Comparison of ENCODE assay signal across 15 mouse cellular contexts in the genomic region with DNA sequence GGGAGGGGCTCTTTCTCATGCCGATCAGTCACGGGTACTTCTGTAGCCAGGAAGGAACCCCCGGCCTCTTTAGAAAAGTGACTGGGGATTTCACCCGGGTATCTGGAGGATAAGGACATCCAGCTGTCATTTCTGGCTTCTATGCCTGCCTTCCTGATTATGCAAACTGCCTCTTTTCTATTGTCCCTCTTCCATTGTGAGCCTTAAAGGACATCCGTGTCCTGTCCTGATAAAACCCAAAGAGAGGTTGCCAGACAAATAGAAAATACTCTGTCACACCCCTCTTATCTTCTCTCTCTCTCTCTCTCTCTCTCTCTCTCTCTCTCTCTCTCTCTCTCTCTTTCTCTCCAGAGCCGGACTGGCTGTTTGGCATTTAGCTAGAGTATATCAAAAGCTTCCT. TPM values are rescaled to one million over a fixed set of nuclear protein-coding genes. Genes with fewer than 3 reads are reported as not detected.
DNase-seq lines count a peak whose midpoint lies in the region; ATAC-seq and TF ChIP-seq lines count a peak whose summit lies in the region.
"Had no signal": no experiment of that assay in that cellular context is flagged by ENCODE, and none has a peak within 500 bp of the region (broad histone marks: within the 10 kb centered on the region; RNA-seq: fewer than 3 reads in every experiment).

No protein-coding gene starts in this region.

- no peak for DNase-seq in heart, embryonic 10.5 days (ENCODE audit: low spot score)
- DNase-seq in heart, postnatal 36 days, result no peak
- peak; percentile 76 for DNase-seq in MEL (ENCODE audit: low read depth, low spot score)
- peak; percentile 45 for DNase-seq in midbrain, embryonic 10.5 days (ENCODE audit: low spot score)
- DNase-seq in frontal cortex, adult 2 months (ENCODE audit: extremely low spot score in 1 of 2, low spot score in 1 of 2), result no peak
- DNase-seq in limb, embryonic 10.5 days (ENCODE audit: low spot score), result no peak
- DNase-seq: adrenal gland, postnatal 25 days; B cell, adult 2 months; cerebellum, adult 2 months; kidney, postnatal 4 days had no signal

- H3K9ac ChIP-seq in MEL (ENCODE audit: control insufficient read depth, low read depth, low read length, poor library complexity, severe bottlenecking), result no peak overlapping the region
- H3K9ac ChIP-seq in hindbrain, embryonic 16.5 days (ENCODE audit: low read depth, low read length), result no peak overlapping the region
- H3K9ac ChIP-seq: embryonic facial prominence, embryonic 13.5 days; limb, embryonic 13.5 days had no signal

- TF ChIP-seq POLR2A in MEL (IDR thresholded peaks at IDR 0.05; ENCODE audit: control insufficient read depth in 1 of 2, insufficient read depth in 1 of 2, low read depth in 1 of 2, low read length in 2 of 2, poor library complexity in 1 of 2), result no peak

- peaks cover 19% of the 10 kb centered on the region for H3K4me1 ChIP-seq in heart, embryonic 10.5 days
- H3K4me1 ChIP-seq in MEL (ENCODE audit: control insufficient read depth in 1 of 2, insufficient read depth in 2 of 2, low read length in 2 of 2), result peaks cover 2 to 8% of the 10 kb centered on the region in 2 experiments; a peak in 2 of 4 replicates
- no peaks in the 10 kb centered on the region; the same call in none of the 2 replicates for H3K4me1 ChIP-seq in hindbrain, embryonic 16.5 days (ENCODE audit: control insufficient read depth, insufficient read depth, low read depth, low read length)
- H3K4me1 ChIP-seq in midbrain, embryonic 10.5 days, result peaks cover 34% of the 10 kb centered on the region
- peaks cover 5% of the 10 kb centered on the region; the same call in 1 of the 2 replicates for H3K4me1 ChIP-seq in limb, embryonic 10.5 days
- H3K4me1 ChIP-seq: limb, embryonic 13.5 days had no signal

- peak overlapping the region; percentile 13; the same call in 1 of the 2 replicates for H3K4me2 ChIP-seq in hindbrain, embryonic 16.5 days (ENCODE audit: low read length)
- H3K4me2 ChIP-seq: embryonic facial prominence, embryonic 13.5 days; limb, embryonic 13.5 days had no signal

- no peak for TF ChIP-seq CTCF in MEL (IDR thresholded peaks at IDR 0.05 in 2 of 3, conservative IDR thresholded peaks at IDR 0.05 in 1 of 3; ENCODE audit: control insufficient read depth in 1 of 3, insufficient read depth in 1 of 3, low read depth in 2 of 3, low read length in 3 of 3, poor library complexity in 1 of 3, severe bottlenecking in 1 of 3)

- TF ChIP-seq RAD21 in MEL (IDR thresholded peaks at IDR 0.05; ENCODE audit: low read depth, low read length), result no peak

- intact Hi-C loops in heart, postnatal 36 days (cut with DNase I), result loop anchor here (2.0 kb wide), 1 partner anchor 509 kb away; no protein-coding TSS in a partner anchor

- WGBS in heart, embryonic 10.5 days, result 2% methylated on average over 6 of the region's 6 CpGs
- WGBS in hindbrain, embryonic 16.5 days, result under 1% methylated on average over 6 of the region's 6 CpGs
- WGBS in midbrain, embryonic 10.5 days, result 3% methylated on average over 6 of the region's 6 CpGs
- WGBS in limb, embryonic 10.5 days, result 11% methylated on average over 6 of the region's 6 CpGs

- peak; percentile 70 to 83 for TF ChIP-seq EP300 in MEL (IDR thresholded peaks at IDR 0.05; ENCODE audit: low read depth in 1 of 2, low read length in 2 of 2)

- no peaks in the 10 kb centered on the region for H3K9me3 ChIP-seq in heart, embryonic 10.5 days
- H3K9me3 ChIP-seq in MEL (replicated peaks; ENCODE audit: insufficient read depth, low read length), result no peaks in the 10 kb centered on the region
- H3K9me3 ChIP-seq in hindbrain, embryonic 16.5 days (ENCODE audit: control insufficient read depth, low read length), result no peaks in the 10 kb centered on the region
- peaks cover 6% of the 10 kb centered on the region; the same call in 1 of the 2 replicates for H3K9me3 ChIP-seq in midbrain, embryonic 10.5 days (replicated peaks)
- no peaks in the 10 kb centered on the region for H3K9me3 ChIP-seq in limb, embryonic 10.5 days (replicated peaks)

- H3K27ac ChIP-seq in heart, embryonic 10.5 days, result no peak overlapping the region
- H3K27ac ChIP-seq in MEL (ENCODE audit: control insufficient read depth, low read depth, low read length), result no peak overlapping the region
- H3K27ac ChIP-seq in hindbrain, embryonic 16.5 days (ENCODE audit: low read depth, low read length), result no peak overlapping the region
- H3K27ac ChIP-seq in midbrain, embryonic 10.5 days (replicated peaks), result peak overlapping the region; percentile 63; the same call in 1 of the 2 replicates
- H3K27ac ChIP-seq in limb, embryonic 10.5 days, result no peak overlapping the region
- H3K27ac ChIP-seq: embryonic facial prominence, embryonic 13.5 days; limb, embryonic 13.5 days had no signal

- peak overlapping the region; percentile 18; the same call in 1 of the 2 replicates for H3K4me3 ChIP-seq in heart, embryonic 10.5 days
- no peak overlapping the region for H3K4me3 ChIP-seq in MEL (ENCODE audit: control insufficient read depth in 1 of 2, insufficient read depth in 1 of 2, low read depth in 2 of 2, low read length in 2 of 2)
- H3K4me3 ChIP-seq in hindbrain, embryonic 16.5 days (ENCODE audit: low read length), result no peak overlapping the region
- peak overlapping the region; percentile 36 for H3K4me3 ChIP-seq in midbrain, embryonic 10.5 days
- no peak overlapping the region for H3K4me3 ChIP-seq in limb, embryonic 10.5 days
- H3K4me3 ChIP-seq: embryonic facial prominence, embryonic 13.5 days; limb, embryonic 13.5 days had no signal

- no peaks in the 10 kb centered on the region for H3K79me2 ChIP-seq in MEL (ENCODE audit: control insufficient read depth, insufficient read depth, low read length, poor library complexity)

- no peaks in the 10 kb centered on the region for H3K36me3 ChIP-seq in heart, embryonic 10.5 days
- H3K36me3 ChIP-seq in MEL (ENCODE audit: control insufficient read depth in 1 of 2, insufficient read depth in 2 of 2, low read length in 2 of 2), result peaks cover 0 to 8% of the 10 kb centered on the region in 2 experiments; a peak in 2 of 4 replicates
- no peaks in the 10 kb centered on the region for H3K36me3 ChIP-seq in hindbrain, embryonic 16.5 days (ENCODE audit: control insufficient read depth, insufficient read depth, low read length)
- H3K36me3 ChIP-seq in midbrain, embryonic 10.5 days, result no peaks in the 10 kb centered on the region
- no peaks in the 10 kb centered on the region for H3K36me3 ChIP-seq in limb, embryonic 10.5 days
- H3K36me3 ChIP-seq: embryonic facial prominence, embryonic 13.5 days; limb, embryonic 13.5 days had no signal

- no peaks in the 10 kb centered on the region for H3K27me3 ChIP-seq in heart, embryonic 10.5 days (ENCODE audit: insufficient read depth, poor library complexity, severe bottlenecking)
- H3K27me3 ChIP-seq in MEL (ENCODE audit: control insufficient read depth in 1 of 2, insufficient read depth in 2 of 2, low read length in 2 of 2), result no peaks in the 10 kb centered on the region
- no peaks in the 10 kb centered on the region for H3K27me3 ChIP-seq in hindbrain, embryonic 16.5 days (replicated peaks; ENCODE audit: control insufficient read depth, insufficient read depth, low read length)
- H3K27me3 ChIP-seq in midbrain, embryonic 10.5 days (ENCODE audit: low read depth, poor library complexity, severe bottlenecking), result peaks cover 9% of the 10 kb centered on the region; the same call in 1 of the 2 replicates
- peaks cover 15% of the 10 kb centered on the region for H3K27me3 ChIP-seq in limb, embryonic 10.5 days (ENCODE audit: low read depth, poor library complexity, severe bottlenecking)

- ATAC-seq in hindbrain, embryonic 16.5 days, result no peak
- no peak for ATAC-seq in inflammation-experienced regulatory T-cells, adult 6 months
- ATAC-seq: Patski had no signal

TF ChIP-seq in MEL, 35 proteins besides CTCF, POLR2A, EP300 and RAD21:
- TF ChIP-seq GABPA (IDR thresholded peaks at IDR 0.05; ENCODE audit: low read depth, low read length), result no peak
- TF ChIP-seq CHD2 (IDR thresholded peaks at IDR 0.05; ENCODE audit: low read length), result no peak
- TF ChIP-seq ETS1 (IDR thresholded peaks at IDR 0.05; ENCODE audit: low read depth, low read length), result peak; percentile 71
- no peak for TF ChIP-seq CHD1 (IDR thresholded peaks at IDR 0.05; ENCODE audit: low read depth, low read length)
- TF ChIP-seq ZC3H11A (IDR thresholded peaks at IDR 0.05; ENCODE audit: low read depth, low read length), result no peak
- no peak for TF ChIP-seq MXI1 (IDR thresholded peaks at IDR 0.05; ENCODE audit: low read depth, low read length)
- no peak for TF ChIP-seq MAX (IDR thresholded peaks at IDR 0.05; ENCODE audit: low read length)
- peak; percentile 28; the same call in 1 of the 2 replicates for TF ChIP-seq RCOR1 (IDR thresholded peaks at IDR 0.05; ENCODE audit: low read depth, low read length)
- peak; percentile 88 for TF ChIP-seq GATA1 (IDR thresholded peaks at IDR 0.05; ENCODE audit: low read depth, low read length)
- TF ChIP-seq TCF12 (IDR thresholded peaks at IDR 0.05; ENCODE audit: low read depth, low read length), result peak; percentile 55; the same call in 1 of the 2 replicates
- peak; percentile 52; the same call in 1 of the 2 replicates for TF ChIP-seq SIN3A (IDR thresholded peaks at IDR 0.05; ENCODE audit: low read length)
- no peak for TF ChIP-seq USF1 (IDR thresholded peaks at IDR 0.05; ENCODE audit: low read depth, low read length)
- no peak for TF ChIP-seq POLR2AphosphoS2 (IDR thresholded peaks at IDR 0.05; ENCODE audit: low read length)
- TF ChIP-seq JUND (IDR thresholded peaks at IDR 0.05; ENCODE audit: low read depth, low read length), result peak; percentile 99
TF ChIP-seq in MEL: peak in this region for 6.

RNA-seq across cellular contexts. Expression of a gene that starts 19.4 kb away (rescaled TPM):
- polyA plus RNA-seq in heart, embryonic 10.5 days (2016; fragmentation: Nextera tagmentation; extraction: Ambion mirVana), result 0.10 TPM in 1 of 2 replicates, not detected in the other
- total RNA-seq in heart, postnatal 36 days (2021), result under 1 TPM; 0.19 to 0.41 TPM
- 0.04 TPM in 1 of 2 replicates, not detected in the other for total RNA-seq in MEL (2012; rRNA removed)
- under 1 TPM in 1 of 2 experiments, not detected in 1; 0.04 TPM for polyA plus RNA-seq in MEL (2012; ENCODE audit: insufficient read depth in 1 of 2, insufficient read length in 2 of 2, low read depth in 1 of 2, low replicate concordance in 2 of 2, missing spikeins in 1 of 2)
- polyA plus RNA-seq in hindbrain, embryonic 16.5 days (2015; fragmentation: Nextera tagmentation; extraction: Ambion mirVana), result 0.89 and 1.0 TPM in 2 replicates
- polyA plus RNA-seq in midbrain, embryonic 10.5 days (2016; fragmentation: Nextera tagmentation; extraction: Ambion mirVana), result not detected in 2 replicates
- polyA plus RNA-seq in frontal cortex, adult 2 months (2012; rRNA removed), result 0.70 and 0.74 TPM in 2 replicates
- under 1 TPM in 2 of 3 experiments, not detected in 1; 0.08 to 0.18 TPM for polyA plus RNA-seq in inflammation-experienced regulatory T-cells, adult 6 months (2017; shearing (Covaris generic))
- 0.10 TPM in 1 of 2 replicates, not detected in the other for polyA plus RNA-seq in limb, embryonic 10.5 days (2016; fragmentation: Nextera tagmentation; extraction: Ambion mirVana)
- polyA plus RNA-seq: limb, embryonic 13.5 days; Patski had no signal

Comparison
In these comparisons a context has a peak if more than half of its experiments do, and no peak if none do; other contexts are left out.
1. DNase-seq: peak in MEL (single experiment) and midbrain, embryonic 10.5 days (single experiment); none in heart, embryonic 10.5 days (single experiment), heart, postnatal 36 days (0 of 2), frontal cortex, adult 2 months (0 of 2) and limb, embryonic 10.5 days (single experiment).
2. H3K4me3 ChIP-seq: peak in heart, embryonic 10.5 days (single experiment) and midbrain, embryonic 10.5 days (single experiment); none in MEL (0 of 2), hindbrain, embryonic 16.5 days (single experiment) and limb, embryonic 10.5 days (single experiment).